Mouse (Mus musculus): ENCODE measurements at regions not wholly inside any gene's neighbourhood (a gene's known extent, or its start where the extent isn't known, plus 50 kb on each side); places are given as distances from the start of the nearest gene placed in this dataset.

DNA sequence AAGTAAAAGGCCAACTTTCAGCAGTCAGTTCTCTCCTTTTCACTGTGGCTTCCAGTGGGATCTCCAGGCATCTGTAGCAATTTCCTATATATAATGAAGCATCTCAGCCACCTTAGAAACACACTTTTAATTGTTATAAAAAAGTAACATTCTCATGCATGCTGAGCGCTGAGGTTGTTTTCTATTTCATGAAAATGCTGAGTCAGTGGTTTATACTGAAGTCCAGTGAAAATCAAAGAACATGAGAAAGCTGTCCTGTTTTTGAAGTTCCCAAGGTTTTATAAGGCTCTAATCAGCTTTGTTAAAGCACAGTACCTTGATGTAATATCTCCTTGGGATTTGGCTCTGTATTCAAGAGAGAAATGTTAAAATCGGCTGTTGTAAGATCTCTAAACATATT, 1367.2 kb downstream of the Gsdmc2 start:
- Histone ChIP-seq H3K27ac (ENCODE audit: insufficient read depth, low read depth, low read length) (no peak overlapping the region), H3K4me1 (ENCODE audit: control insufficient read depth, insufficient read depth, insufficient read length, low read length) (no peaks in the 10 kb centered on the region), H3K27me3 (ENCODE audit: control insufficient read depth, insufficient read depth, low read length) (no peaks in the 10 kb centered on the region), H3K36me3 (ENCODE audit: control insufficient read depth, insufficient read depth, low read length) (no peaks in the 10 kb centered on the region), H3K4me3 (ENCODE audit: low read depth, low read length) (no peak overlapping the region)
- TF ChIP-seq CTCF (IDR thresholded peaks at IDR 0.05; ENCODE audit: extremely low read depth, insufficient read length, insufficient replicate concordance, low read depth, low read length) (no peak), POLR2A (IDR thresholded peaks at IDR 0.05; ENCODE audit: low read depth, low read length) (no peak)
- 85% methylated on average over 2 of the region's 2 CpGs for WGBS

DNA sequence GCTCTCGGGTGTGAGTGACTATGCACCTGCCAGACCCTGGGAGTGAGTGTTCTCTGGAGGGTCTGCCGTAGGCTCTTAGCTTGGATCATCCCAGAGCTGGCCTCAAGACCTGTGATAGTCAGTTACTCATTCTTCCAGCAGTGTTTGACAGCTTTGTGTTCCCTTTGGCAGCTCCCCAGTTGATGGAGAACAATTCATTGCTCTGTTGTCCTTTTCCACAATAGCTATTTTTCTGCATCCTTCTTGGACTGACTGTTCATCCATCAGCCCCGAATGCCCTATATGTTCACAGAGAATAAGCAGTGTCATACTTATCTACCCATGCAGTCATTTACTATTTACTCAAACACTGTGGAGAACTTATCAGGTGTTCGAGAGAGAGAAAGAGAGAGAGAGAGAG, 1368.5 kb downstream of the Gsdmc2 start:
- 66% methylated on average over 4 of the region's 4 CpGs for WGBS
- H3K36me3 ChIP-seq (ENCODE audit: control insufficient read depth, insufficient read depth, low read length), result no peaks in the 10 kb centered on the region
- H3K27ac ChIP-seq (ENCODE audit: insufficient read depth, low read depth, low read length), result no peak overlapping the region
- TF ChIP-seq CTCF (IDR thresholded peaks at IDR 0.05; ENCODE audit: extremely low read depth, insufficient read length, insufficient replicate concordance, low read depth, low read length), result no peak
- no peaks in the 10 kb centered on the region for H3K27me3 ChIP-seq (ENCODE audit: control insufficient read depth, insufficient read depth, low read length)
- H3K4me3 ChIP-seq (ENCODE audit: low read depth, low read length), result no peak overlapping the region
- no peaks in the 10 kb centered on the region for H3K4me1 ChIP-seq (ENCODE audit: control insufficient read depth, insufficient read depth, insufficient read length, low read length)

DNA sequence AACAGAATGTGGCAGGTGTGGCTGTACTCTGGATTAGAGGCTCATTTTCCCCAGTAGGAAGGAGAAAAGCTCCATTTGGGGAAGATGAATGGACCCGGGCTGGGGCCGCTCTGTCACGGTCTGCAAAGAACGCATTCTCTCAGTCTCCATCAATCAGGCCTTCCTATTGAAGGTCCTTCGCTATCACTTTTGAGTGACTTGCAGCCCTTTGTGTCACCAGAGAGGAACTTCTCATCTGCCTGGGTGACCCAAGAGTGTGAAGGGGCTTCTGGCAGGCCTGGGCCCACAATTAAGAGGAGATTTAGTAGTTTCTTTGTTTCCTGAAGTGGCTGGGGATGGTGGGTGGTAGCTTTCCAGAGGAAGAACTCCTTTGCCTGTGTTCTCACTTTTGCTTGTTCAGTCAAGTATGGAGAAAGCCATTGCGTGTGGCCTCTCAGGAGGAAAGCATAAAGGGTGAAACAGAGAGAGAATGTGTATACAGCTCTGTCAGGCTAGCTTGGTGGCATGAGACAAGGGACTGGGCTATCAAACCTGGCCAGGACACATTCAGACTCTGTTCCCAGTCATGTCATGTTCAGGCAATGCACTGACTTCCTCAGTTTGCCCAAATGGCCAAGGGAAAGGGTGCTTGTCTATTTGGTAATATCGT, 1374.2 kb downstream of the Gsdmc2 start:
- no peak overlapping the region for H3K4me3 ChIP-seq (ENCODE audit: low read depth, low read length)
- no peak overlapping the region for H3K27ac ChIP-seq (ENCODE audit: insufficient read depth, low read depth, low read length)
- no peak for TF ChIP-seq CTCF (IDR thresholded peaks at IDR 0.05; ENCODE audit: extremely low read depth, insufficient read length, insufficient replicate concordance, low read depth, low read length)
- TF ChIP-seq POLR2A (IDR thresholded peaks at IDR 0.05; ENCODE audit: low read depth, low read length), result no peak
- H3K36me3 ChIP-seq (ENCODE audit: control insufficient read depth, insufficient read depth, low read length), result no peaks in the 10 kb centered on the region
- no peaks in the 10 kb centered on the region for H3K4me1 ChIP-seq (ENCODE audit: control insufficient read depth, insufficient read depth, insufficient read length, low read length)
- no peaks in the 10 kb centered on the region for H3K27me3 ChIP-seq (ENCODE audit: control insufficient read depth, insufficient read depth, low read length)
- 86% methylated on average over 7 of the region's 7 CpGs for WGBS

DNA sequence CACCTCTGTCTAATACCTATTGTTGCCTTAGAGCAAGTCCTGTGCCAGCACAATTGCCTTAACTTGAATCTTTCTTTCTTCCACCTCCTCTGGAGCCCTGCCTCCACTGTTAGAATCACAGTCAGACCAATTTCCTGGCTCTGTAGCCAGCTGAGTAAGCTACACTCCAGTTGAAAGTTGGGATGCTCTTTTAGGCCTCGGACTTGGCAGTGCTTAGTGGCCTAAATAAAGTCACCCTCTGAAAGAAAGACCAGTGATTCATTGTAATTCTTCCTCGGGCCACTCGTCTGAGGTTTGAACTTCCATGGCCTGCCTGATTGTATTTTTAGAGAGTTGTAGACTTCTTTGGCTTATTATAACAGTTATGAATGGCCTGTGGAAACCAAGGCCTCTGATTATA, 1376.9 kb downstream of the Gsdmc2 start:
- no peak for TF ChIP-seq CTCF (IDR thresholded peaks at IDR 0.05; ENCODE audit: extremely low read depth, insufficient read length, insufficient replicate concordance, low read depth, low read length)
- TF ChIP-seq POLR2A (IDR thresholded peaks at IDR 0.05; ENCODE audit: low read depth, low read length), result no peak

DNA sequence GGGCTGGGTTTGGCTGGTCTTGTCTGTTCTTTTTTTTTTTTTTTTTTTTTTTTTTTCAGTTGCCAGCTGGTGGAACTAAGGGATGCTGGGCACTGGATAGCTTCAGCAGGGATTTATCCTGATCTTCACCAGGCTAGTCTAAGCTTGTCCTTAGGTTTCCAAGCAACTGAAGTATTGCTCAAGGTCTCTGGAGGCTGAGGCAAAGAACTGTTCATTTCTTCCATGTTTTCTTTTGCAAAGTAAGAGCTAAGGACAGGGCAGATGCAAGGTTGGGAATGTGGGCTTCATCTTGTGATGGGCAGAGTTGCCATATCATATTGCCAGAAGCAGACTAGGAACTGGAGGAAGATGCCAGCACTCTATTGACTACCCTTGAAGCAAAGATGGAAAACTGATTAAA, 1378.1 kb downstream of the Gsdmc2 start:
- Histone ChIP-seq H3K4me1 (ENCODE audit: control insufficient read depth, insufficient read depth, insufficient read length, low read length) (no peaks in the 10 kb centered on the region), H3K27ac (ENCODE audit: insufficient read depth, low read depth, low read length) (no peak overlapping the region), H3K27me3 (ENCODE audit: control insufficient read depth, insufficient read depth, low read length) (no peaks in the 10 kb centered on the region), H3K36me3 (ENCODE audit: control insufficient read depth, insufficient read depth, low read length) (no peaks in the 10 kb centered on the region), H3K4me3 (ENCODE audit: low read depth, low read length) (no peak overlapping the region)
- no peak for TF ChIP-seq POLR2A (IDR thresholded peaks at IDR 0.05; ENCODE audit: low read depth, low read length)
- no peak for TF ChIP-seq CTCF (IDR thresholded peaks at IDR 0.05; ENCODE audit: extremely low read depth, insufficient read length, insufficient replicate concordance, low read depth, low read length)

More for the DNA sequence above, 1376.9 kb downstream of the Gsdmc2 start:
- Histone ChIP-seq H3K36me3 (ENCODE audit: control insufficient read depth, insufficient read depth, low read length) (no peaks in the 10 kb centered on the region), H3K4me1 (ENCODE audit: control insufficient read depth, insufficient read depth, insufficient read length, low read length) (no peaks in the 10 kb centered on the region), H3K4me3 (ENCODE audit: low read depth, low read length) (no peak overlapping the region), H3K27me3 (ENCODE audit: control insufficient read depth, insufficient read depth, low read length) (no peaks in the 10 kb centered on the region), H3K27ac (ENCODE audit: insufficient read depth, low read depth, low read length) (no peak overlapping the region)
- WGBS, result 64% methylated on average over 3 of the region's 3 CpGs

DNA sequence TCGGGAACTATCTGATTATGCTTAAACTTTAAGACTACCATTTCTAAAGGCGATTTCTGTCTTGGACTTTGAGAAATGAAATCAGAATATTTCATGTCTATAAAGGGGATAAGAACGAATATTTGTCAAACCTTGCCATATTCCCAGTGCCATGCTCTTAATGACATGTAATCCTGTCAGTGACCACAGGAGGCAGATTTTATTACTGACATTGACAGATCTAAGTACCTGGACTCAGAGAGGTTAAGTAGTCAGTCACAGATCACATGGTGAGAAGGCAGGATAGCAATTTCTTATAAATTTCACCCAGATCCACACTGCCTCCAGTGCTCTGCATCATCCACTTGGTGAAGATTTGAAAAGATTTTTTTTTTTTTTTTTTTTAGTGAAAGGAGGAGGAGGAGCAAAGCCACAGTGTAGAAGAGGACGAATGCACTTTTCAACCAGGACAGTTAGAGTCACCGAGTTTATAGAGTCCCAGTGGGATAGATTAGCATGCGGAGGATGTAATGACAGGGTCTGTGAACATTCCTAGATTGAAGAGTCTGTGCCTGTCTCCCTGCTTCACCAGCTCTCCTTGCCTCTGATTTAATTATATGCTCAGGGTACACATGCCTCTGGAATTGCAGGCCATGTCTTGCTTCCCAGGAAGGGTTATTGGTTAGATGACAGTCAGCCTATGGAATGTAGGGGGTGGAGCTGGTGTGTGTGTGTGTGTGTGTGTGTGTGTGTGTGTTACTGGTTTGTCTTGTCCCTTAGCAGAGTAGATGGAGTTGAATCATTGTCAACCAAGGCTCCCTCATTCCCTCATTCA, 1379.7 kb downstream of the Gsdmc2 start:
- Histone ChIP-seq H3K27me3 (ENCODE audit: control insufficient read depth, insufficient read depth, low read length) (no peaks in the 10 kb centered on the region), H3K4me3 (ENCODE audit: low read depth, low read length) (no peak overlapping the region), H3K4me1 (ENCODE audit: control insufficient read depth, insufficient read depth, insufficient read length, low read length) (no peaks in the 10 kb centered on the region; the same call in 1 of the 2 replicates), H3K36me3 (ENCODE audit: control insufficient read depth, insufficient read depth, low read length) (no peaks in the 10 kb centered on the region), H3K27ac (ENCODE audit: insufficient read depth, low read depth, low read length) (no peak overlapping the region)
- 81% methylated on average over 6 of the region's 6 CpGs for WGBS
- TF ChIP-seq CTCF (IDR thresholded peaks at IDR 0.05; ENCODE audit: extremely low read depth, insufficient read length, insufficient replicate concordance, low read depth, low read length), result no peak
- no peak for TF ChIP-seq POLR2A (IDR thresholded peaks at IDR 0.05; ENCODE audit: low read depth, low read length)

DNA sequence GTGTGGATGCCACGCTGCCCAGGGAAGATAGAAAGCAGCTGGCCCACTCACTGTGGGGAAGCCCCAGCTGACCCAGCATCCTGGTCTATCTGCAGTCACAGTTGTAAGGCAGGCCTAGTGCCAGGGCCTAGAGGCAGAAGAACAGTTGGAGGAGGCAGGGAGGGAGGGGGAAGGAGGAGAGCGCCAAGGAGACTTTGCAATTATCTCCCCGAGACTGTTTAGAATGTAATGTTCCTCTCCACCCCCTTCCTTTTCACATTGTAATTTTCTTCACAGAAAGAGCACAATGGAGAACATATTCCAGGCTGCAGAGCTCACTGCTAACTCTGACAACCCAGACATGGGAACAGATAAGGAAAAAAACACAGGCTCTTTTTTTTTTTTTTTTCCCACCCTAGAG, 1382.3 kb downstream of the Gsdmc2 start:
- H3K36me3 ChIP-seq (ENCODE audit: control insufficient read depth, insufficient read depth, low read length), result no peaks in the 10 kb centered on the region
- 68% methylated on average over 3 of the region's 3 CpGs for WGBS
- no peak overlapping the region for H3K4me3 ChIP-seq (ENCODE audit: low read depth, low read length)
- H3K4me1 ChIP-seq (ENCODE audit: control insufficient read depth, insufficient read depth, insufficient read length, low read length), result no peaks in the 10 kb centered on the region; the same call in 1 of the 2 replicates
- no peak for TF ChIP-seq CTCF (IDR thresholded peaks at IDR 0.05; ENCODE audit: extremely low read depth, insufficient read length, insufficient replicate concordance, low read depth, low read length)
- TF ChIP-seq POLR2A (IDR thresholded peaks at IDR 0.05; ENCODE audit: low read depth, low read length), result no peak
- no peak overlapping the region for H3K27ac ChIP-seq (ENCODE audit: insufficient read depth, low read depth, low read length)
- no peaks in the 10 kb centered on the region for H3K27me3 ChIP-seq (ENCODE audit: control insufficient read depth, insufficient read depth, low read length)

Data from small intestine, adult 2 months (tissue).